Mouse (Mus musculus) layer of hippocampus, postnatal 14 days (tissue): ENCODE results near the gene Nt5e. TPM values are rescaled to one million over a fixed set of nuclear protein-coding genes. Genes with fewer than 3 reads are reported as not detected.
A peak's percentile ranks its signal among the peaks of the same experiment; 100 is the strongest.

ENCODE experiments used
- DNase-seq, 2 experiments: peaks; one replicate each; pipeline ENCODE4 v3.0.0; 2021 to 2022; ENCODE audit warnings: low spot score in 2 of 2, mixed read lengths in 1 of 2
- total RNA-seq, 2 experiments: library from RNA; stranded (reverse); gene quantifications; 2 replicates each; pipeline ENCODE4 v1.2.3; 2021

Nt5e gene
- total RNA-seq, 2 experiments from 2014 or later = 3.8 to 4.6 TPM

GRCm38 (mm10) chr9:88342701-88343100 lies 15.7 kb downstream of the Nt5e start:
- DNase-seq = peak in 1 of 2 experiments; percentile 31

- no peak for DNase-seq
Measured at GRCm38 (mm10) chr9:88344424-88344823, 17.4 kb downstream of the Nt5e start.

- no peak for DNase-seq
Measured at GRCm38 (mm10) chr9:88346857-88347256, 19.9 kb downstream of the Nt5e start.

DNA sequence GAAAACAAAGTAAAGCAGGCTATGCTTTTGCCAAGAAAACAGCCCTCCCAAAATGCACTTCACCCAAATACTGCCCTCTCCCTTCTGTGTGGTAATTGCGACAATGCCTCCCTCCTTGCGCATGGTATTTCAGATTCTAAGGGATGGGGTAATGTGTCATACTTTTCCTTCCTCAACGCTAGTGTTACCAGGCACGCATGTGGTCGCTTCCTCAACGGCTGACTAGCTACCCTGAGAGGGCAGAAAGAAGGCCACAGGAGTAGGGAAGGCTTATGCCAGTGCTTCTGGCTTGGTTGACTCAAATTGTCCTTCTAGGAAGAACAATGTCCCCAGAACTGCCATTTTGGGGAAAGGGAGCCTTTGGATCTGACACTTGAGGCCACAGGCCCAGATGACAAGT lies 21.6 kb downstream of the Nt5e start:
- DNase-seq = no peak

- no peak for DNase-seq
Measured at GRCm38 (mm10) chr9:88350317-88350716, 23.3 kb downstream of the Nt5e start.

DNA sequence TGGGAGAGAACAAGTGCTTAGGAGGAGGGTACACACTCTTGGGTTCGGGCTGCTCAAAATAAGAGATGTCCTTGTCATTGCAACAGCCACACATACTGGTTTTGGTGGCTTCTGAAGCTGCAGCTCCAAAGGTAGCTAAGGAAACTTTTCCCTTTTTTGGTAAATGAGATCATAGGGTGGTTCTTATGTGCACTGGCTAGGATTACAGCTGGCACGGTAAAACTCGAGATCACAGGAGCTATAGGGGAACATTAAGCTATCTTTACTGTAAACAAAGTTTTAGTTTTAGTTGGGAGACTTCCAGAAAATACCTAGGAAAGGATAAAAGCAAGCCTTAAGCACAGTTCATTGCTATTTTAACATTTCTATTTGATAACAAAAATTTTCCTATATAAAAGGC lies 24.2 kb downstream of the Nt5e start:
- no peak for DNase-seq

GRCm38 (mm10) chr9:88352741-88353140 lies 25.7 kb downstream of the Nt5e start:
- no peak for DNase-seq

- no peak for DNase-seq
Measured at GRCm38 (mm10) chr9:88353459-88353858, 26.5 kb downstream of the Nt5e start.

DNA sequence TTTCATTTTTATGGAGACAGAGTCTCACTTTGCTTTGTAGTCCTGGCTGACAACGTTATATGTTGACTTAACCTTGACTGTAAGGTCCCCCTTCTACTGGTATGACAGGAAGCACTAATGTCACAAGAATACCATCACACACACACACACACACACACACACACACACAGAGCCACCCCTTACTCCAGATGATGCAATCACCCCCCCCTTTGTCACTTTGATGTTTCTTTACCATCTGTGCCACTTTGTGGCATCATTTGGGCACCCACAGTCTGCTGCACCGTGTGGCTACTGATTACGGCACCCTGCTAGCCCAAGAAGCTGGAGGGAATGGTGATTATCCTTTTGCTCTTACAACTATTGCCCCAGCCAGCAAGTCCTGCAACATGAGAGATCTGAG lies 30.2 kb downstream of the Nt5e start:
- DNase-seq = no peak

DNA sequence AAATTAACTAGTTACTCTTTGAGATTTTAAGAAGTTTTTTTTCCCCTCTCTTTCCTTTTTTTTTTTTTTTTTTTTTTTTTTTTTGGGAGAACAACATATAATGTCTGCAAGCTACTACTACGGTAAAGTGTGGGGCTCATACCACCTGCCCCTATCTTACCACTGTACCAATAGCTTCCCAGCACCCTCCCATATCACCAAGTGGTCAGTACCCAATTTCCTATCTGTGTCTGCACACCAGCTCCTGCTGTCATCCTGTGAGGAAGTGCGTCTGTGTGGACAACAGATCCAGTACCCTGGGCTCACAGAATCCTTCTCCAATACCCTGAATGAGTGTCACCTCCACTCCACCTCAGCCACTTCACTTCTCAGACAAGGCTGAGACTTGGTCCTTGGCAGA lies 32.1 kb downstream of the Nt5e start:
- no peak for DNase-seq

- DNase-seq = no peak
Measured at GRCm38 (mm10) chr9:88361211-88361909, 34.4 kb downstream of the Nt5e start.

GRCm38 (mm10) chr9:88362055-88362850 lies 35.3 kb downstream of the Nt5e start:
- DNase-seq = no peak

GRCm38 (mm10) chr9:88363102-88363501 lies 36.1 kb downstream of the Nt5e start:
- DNase-seq = no peak

DNA sequence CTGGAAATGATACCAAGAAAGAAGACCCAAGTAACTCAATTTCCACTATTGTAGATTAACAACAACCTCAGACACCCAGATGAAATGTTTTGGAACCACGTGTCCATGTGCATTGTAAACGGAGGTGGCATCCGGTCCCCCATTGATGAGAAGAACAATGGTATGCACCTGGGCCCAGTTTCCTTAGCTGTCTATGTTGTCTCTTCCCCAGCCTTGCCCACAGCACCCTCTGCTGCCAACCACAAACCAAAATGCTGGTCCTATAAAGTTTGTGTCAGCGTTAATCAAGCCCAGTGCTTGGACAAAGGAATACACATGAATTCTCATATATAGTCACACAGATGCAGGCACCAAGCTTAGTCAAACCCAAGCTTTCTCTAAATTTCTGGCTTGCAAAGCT lies 39.3 kb downstream of the Nt5e start:
- DNase-seq = no peak

DNA sequence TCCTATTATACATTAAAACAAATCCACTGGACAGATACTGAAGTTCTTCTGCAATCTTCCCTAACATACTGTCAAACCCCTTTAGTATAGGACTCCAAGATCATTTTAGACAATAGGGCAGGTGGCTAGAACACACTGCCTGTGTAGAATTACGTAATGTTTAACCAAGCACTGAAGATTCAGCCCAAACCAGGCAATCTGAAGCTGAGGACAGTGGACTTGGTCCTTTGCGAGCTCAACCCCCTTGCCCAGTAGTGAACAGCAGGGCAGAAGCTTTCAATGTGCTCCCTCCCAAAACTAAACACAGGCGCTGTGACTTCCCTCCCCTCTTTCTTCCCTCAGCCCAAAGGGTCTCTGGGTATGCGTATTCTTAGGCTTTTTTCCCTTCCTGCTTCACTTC lies 39.8 kb downstream of the Nt5e start:
- no peak for DNase-seq

DNA sequence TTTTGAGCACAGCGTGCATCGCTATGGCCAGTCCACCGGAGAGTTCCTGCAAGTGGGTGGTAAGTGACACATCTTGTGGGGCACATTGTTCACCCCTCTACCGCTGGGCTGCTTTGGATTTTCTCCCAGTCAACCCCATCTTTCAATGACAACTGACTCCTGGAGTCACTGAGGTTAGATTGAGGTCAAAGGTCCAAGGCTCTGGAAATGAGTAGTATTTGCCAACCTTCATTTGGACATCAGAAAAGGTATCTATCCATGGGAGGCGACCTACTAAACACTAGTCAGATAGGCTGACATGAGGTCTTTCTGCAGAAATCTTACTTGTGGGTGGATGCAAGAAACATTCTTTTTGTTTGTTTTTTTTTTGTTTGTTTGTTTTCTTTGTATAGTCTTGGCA lies 40.3 kb downstream of the Nt5e start:
- DNase-seq = no peak

DNA sequence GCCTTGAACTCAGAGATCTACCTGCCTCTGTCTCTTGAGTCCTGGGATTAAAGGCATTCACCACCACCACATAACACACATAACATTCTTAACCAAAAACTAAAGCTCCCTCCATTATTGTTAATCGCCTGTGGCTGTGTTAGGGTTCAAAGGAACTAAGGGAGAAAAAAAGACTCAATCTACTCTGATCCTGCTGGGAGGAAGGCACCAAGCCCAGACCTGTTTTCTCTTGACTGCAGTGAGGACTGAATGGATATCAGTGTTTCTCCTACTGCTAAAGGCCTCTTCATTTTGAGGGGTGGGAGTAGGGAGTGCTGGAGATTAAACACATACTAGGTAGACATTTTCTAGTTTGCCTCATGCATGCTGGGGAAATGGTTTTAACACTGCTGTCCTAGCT lies 40.8 kb downstream of the Nt5e start:
- no peak for DNase-seq

DNA sequence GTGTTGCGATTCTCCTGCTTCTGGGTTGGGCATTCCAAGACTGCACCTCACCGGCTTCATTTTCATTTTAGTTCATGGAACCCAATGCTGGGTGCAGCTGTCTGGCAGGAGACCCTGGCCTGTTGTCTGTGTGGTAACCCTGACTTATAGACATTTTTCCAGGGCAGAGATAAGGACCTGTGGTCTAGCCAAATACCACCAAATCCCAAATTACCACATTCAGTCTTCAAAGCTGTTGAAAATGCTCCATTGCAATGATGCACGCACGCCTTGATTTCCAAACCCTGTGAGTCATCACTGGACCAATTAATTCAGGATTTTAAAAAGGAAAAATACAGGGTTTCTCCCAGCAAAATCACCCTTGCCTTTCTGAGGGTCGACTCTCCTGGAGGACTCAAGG lies 41.5 kb downstream of the Nt5e start:
- DNase-seq = no peak

DNA sequence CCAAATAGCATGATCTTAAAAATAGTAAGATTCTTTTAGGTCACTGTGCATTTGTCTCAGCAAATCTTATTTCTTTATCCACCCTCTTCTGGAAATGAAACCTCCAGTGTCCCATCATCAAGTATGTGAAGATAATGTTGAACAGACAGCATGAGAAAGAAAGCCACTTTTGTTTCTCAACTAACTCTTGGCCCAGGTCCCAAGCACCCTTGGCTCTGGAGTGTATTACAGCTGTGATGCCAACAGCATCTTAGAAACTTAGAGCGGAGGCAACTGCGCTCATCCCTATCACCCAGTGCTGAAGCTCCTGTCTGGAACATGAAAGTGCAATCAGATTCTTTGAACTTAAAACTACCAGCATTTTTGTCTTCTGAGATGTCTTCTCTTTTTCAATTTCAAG lies 42.7 kb downstream of the Nt5e start:
- peak in 1 of 2 experiments; percentile 34 for DNase-seq

GRCm38 (mm10) chr9:88371201-88371600 lies 44.2 kb downstream of the Nt5e start:
- no peak for DNase-seq

- DNase-seq = no peak
Measured at GRCm38 (mm10) chr9:88373001-88373400, 46.0 kb downstream of the Nt5e start.

- no peak for DNase-seq
Measured at GRCm38 (mm10) chr9:88377483-88377882, 50.5 kb downstream of the Nt5e start.

DNA sequence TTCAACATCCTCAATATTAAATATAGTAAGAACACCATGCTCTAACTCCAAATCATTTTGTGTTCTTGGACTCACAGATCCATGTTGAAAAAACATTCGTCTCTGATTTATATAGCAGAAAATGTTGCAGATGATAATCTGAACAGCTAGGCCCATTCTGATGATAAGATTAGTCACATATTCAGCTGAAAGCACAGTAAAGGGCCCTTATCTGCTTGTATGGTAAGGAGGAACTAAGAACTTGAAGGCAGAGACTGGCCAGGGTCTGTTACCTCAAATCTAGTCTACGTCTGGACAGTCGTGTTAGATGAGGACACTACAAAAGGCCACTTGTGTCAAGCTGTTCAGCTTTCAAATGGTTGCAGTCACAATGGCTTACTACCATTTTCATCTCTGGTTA lies 52.1 kb downstream of the Nt5e start:
- DNase-seq = no peak
